Mouse (Mus musculus) stomach, embryonic 15.5 days (tissue): ENCODE measurements around the gene Cyp2d9. TPM values are rescaled to one million over a fixed set of nuclear protein-coding genes. Genes with fewer than 3 reads are reported as not detected.
"Not testable (repeated sequence)": the region's sequence is repeated elsewhere in the genome, so short reads cannot be mapped to it uniquely, and the experiment has no call there.

Source experiments
- ATAC-seq: fragments of 200-750 bp; cut with Nextera tagmentation; 2 replicates; pipeline ENCODE4 v1.8.0; 2017; ENCODE audit warnings: low read depth, moderate number of reproducible peaks, moderate TSS enrichment; ENCODE audit not compliant: insufficient read depth, low FRiP score
- H3K27ac ChIP-seq: fragments of 300-500 bp; sonication (generic); 2 replicates; pipeline ENCODE4 v1.5.1; 2015; ENCODE audit warnings: mild to moderate bottlenecking, inconsistent platforms
- H3K27me3 ChIP-seq: fragments of 300-500 bp; sonication (generic); replicated peaks from 2 replicates; pipeline ENCODE4 v1.6.1; 2015; ENCODE audit warnings: inconsistent platforms
- H3K36me3 ChIP-seq: fragments of 300-500 bp; sonication (generic); 2 replicates; pipeline ENCODE4 v1.6.1; 2015; ENCODE audit warnings: inconsistent platforms
- H3K4me1 ChIP-seq: fragments of 300-500 bp; sonication (generic); 2 replicates; pipeline ENCODE4 v1.6.1; 2015; ENCODE audit warnings: inconsistent platforms
- H3K4me2 ChIP-seq: fragments of 300-500 bp; sonication (generic); 2 replicates; pipeline ENCODE4 v1.6.1; 2015; ENCODE audit warnings: mild to moderate bottlenecking, inconsistent platforms
- H3K4me3 ChIP-seq: fragments of 300-500 bp; sonication (generic); replicated peaks from 2 replicates; pipeline ENCODE4 v1.5.1; 2015; ENCODE audit warnings: inconsistent platforms
- H3K9ac ChIP-seq: fragments of 300-500 bp; sonication (generic); 2 replicates; pipeline ENCODE4 v1.6.1; 2015; ENCODE audit warnings: inconsistent platforms
- H3K9me3 ChIP-seq: fragments of 300-500 bp; sonication (generic); 2 replicates; pipeline ENCODE4 v1.6.1; 2016; ENCODE audit warnings: inconsistent platforms
- WGBS: fragments of 180-500 bp; shearing (Covaris S2); methylation state at CpG from one replicate; pipeline ENCODE4 v1.1.7; 2015; 5-methylcytosine and 5-hydroxymethylcytosine counted together
- polyA plus RNA-seq: library from polyadenylated mRNA; unstranded; fragments of >200 nt; fragmentation: Nextera tagmentation; extraction: Ambion mirVana; gene quantifications from 2 replicates; pipeline ENCODE4 v1.2.1, GENCODE M21; 2015

Cyp2d9 gene
- polyA plus RNA-seq, 1 experiment from 2014 or later, result 0.60 TPM

GRCm38 (mm10) chr15:82416797-82417789, 16.1 kb upstream of the Cyp2d9 start:
- H3K27ac ChIP-seq, result no peak overlapping the region
- no peak overlapping the region; the same call in 1 of the 2 replicates for H3K4me3 ChIP-seq
- no peaks in the 10 kb centered on the region for H3K36me3 ChIP-seq
- no peaks in the 10 kb centered on the region for H3K9me3 ChIP-seq
- H3K4me1 ChIP-seq, result peaks cover 7% of the 10 kb centered on the region
- ATAC-seq, result peak; percentile 79
- WGBS, result 34% methylated on average over 16 of the region's 16 CpGs
- H3K4me2 ChIP-seq, result no peak overlapping the region
- H3K27me3 ChIP-seq, result no peaks in the 10 kb centered on the region
- H3K9ac ChIP-seq, result no peak overlapping the region

- Histone ChIP-seq H3K9ac (no peak overlapping the region), H3K27me3 (no peaks in the 10 kb centered on the region), H3K9me3 (no peaks in the 10 kb centered on the region), H3K4me2 (no peak overlapping the region), H3K27ac (no peak overlapping the region), H3K36me3 (no peaks in the 10 kb centered on the region), H3K4me1 (peaks cover 7% of the 10 kb centered on the region), H3K4me3 (no peak overlapping the region)
- WGBS, result 64% methylated on average over 1 of the region's 1 CpGs
- no peak for ATAC-seq
These were observed 14.6 kb upstream of the Cyp2d9 start for GRCm38 (mm10) chr15:82418616-82419015.

GRCm38 (mm10) chr15:82422935-82423334, 10.3 kb upstream of the Cyp2d9 start:
- H3K27me3 ChIP-seq, result no peaks in the 10 kb centered on the region
- no peak overlapping the region for H3K27ac ChIP-seq
- no peak overlapping the region for H3K9ac ChIP-seq
- WGBS, result 71% methylated on average over 4 of the region's 4 CpGs
- no peaks in the 10 kb centered on the region for H3K4me1 ChIP-seq
- no peaks in the 10 kb centered on the region for H3K9me3 ChIP-seq
- no peak overlapping the region for H3K4me2 ChIP-seq
- H3K36me3 ChIP-seq, result no peaks in the 10 kb centered on the region
- no peak for ATAC-seq
- H3K4me3 ChIP-seq, result no peak overlapping the region

- ATAC-seq, result no peak
- H3K4me1 ChIP-seq, result no peaks in the 10 kb centered on the region
- H3K9ac ChIP-seq, result no peak overlapping the region
- no peak overlapping the region for H3K4me2 ChIP-seq
- no peak overlapping the region for H3K27ac ChIP-seq
- 75% methylated on average over 3 of the region's 3 CpGs for WGBS
- H3K36me3 ChIP-seq, result no peaks in the 10 kb centered on the region
- H3K9me3 ChIP-seq, result no peaks in the 10 kb centered on the region
- H3K27me3 ChIP-seq, result no peaks in the 10 kb centered on the region
- H3K4me3 ChIP-seq, result no peak overlapping the region
These were observed 9.8 kb upstream of the Cyp2d9 start for GRCm38 (mm10) chr15:82423471-82423870.

- H3K27me3 ChIP-seq, result no peaks in the 10 kb centered on the region
- no peaks in the 10 kb centered on the region for H3K9me3 ChIP-seq
- no peak overlapping the region for H3K27ac ChIP-seq
- peaks cover 5% of the 10 kb centered on the region; the same call in 1 of the 2 replicates for H3K4me1 ChIP-seq
- no peaks in the 10 kb centered on the region for H3K36me3 ChIP-seq
- H3K4me3 ChIP-seq, result no peak overlapping the region
- H3K4me2 ChIP-seq, result no peak overlapping the region
- WGBS, result 90% methylated on average over 3 of the region's 3 CpGs
- no peak for ATAC-seq
- H3K9ac ChIP-seq, result no peak overlapping the region
These were observed 384 bp downstream of the Cyp2d9 start for GRCm38 (mm10) chr15:82433621-82434020.

GRCm38 (mm10) chr15:82434541-82434940, 1.3 kb downstream of the Cyp2d9 start:
- WGBS, result 94% methylated on average over 3 of the region's 3 CpGs
- Histone ChIP-seq H3K4me1 (peaks cover 5% of the 10 kb centered on the region; the same call in 1 of the 2 replicates), H3K4me3 (no peak overlapping the region), H3K36me3 (no peaks in the 10 kb centered on the region), H3K9me3 (no peaks in the 10 kb centered on the region), H3K27ac (no peak overlapping the region), H3K27me3 (no peaks in the 10 kb centered on the region), H3K9ac (no peak overlapping the region), H3K4me2 (no peak overlapping the region)
- ATAC-seq, result no peak

GRCm38 (mm10) chr15:82435011-82435410, 1.8 kb downstream of the Cyp2d9 start:
- Histone ChIP-seq H3K4me2 (no peak overlapping the region), H3K4me3 (no peak overlapping the region), H3K36me3 (no peaks in the 10 kb centered on the region), H3K9me3 (no peaks in the 10 kb centered on the region), H3K27me3 (no peaks in the 10 kb centered on the region), H3K4me1 (peaks cover 5% of the 10 kb centered on the region; the same call in 1 of the 2 replicates), H3K9ac (no peak overlapping the region), H3K27ac (no peak overlapping the region)
- ATAC-seq, result no peak
- WGBS, result 78% methylated on average over 3 of the region's 3 CpGs

- no peak overlapping the region for H3K4me2 ChIP-seq
- ATAC-seq, result no peak
- H3K9me3 ChIP-seq, result no peaks in the 10 kb centered on the region
- no peaks in the 10 kb centered on the region for H3K27me3 ChIP-seq
- H3K4me3 ChIP-seq, result no peak overlapping the region
- H3K4me1 ChIP-seq, result peaks cover 5% of the 10 kb centered on the region; the same call in 1 of the 2 replicates
- no peaks in the 10 kb centered on the region for H3K36me3 ChIP-seq
- H3K9ac ChIP-seq, result no peak overlapping the region
- 82% methylated on average over 2 of the region's 2 CpGs for WGBS
- H3K27ac ChIP-seq, result no peak overlapping the region
These were observed 2.4 kb downstream of the Cyp2d9 start for GRCm38 (mm10) chr15:82435606-82436005.

- Histone ChIP-seq H3K27ac (no peak overlapping the region), H3K9ac (no peak overlapping the region), H3K4me2 (no peak overlapping the region), H3K27me3 (no peaks in the 10 kb centered on the region), H3K36me3 (no peaks in the 10 kb centered on the region), H3K9me3 (no peaks in the 10 kb centered on the region), H3K4me1 (peaks cover 5% of the 10 kb centered on the region; the same call in 1 of the 2 replicates), H3K4me3 (no peak overlapping the region)
- 60% methylated on average over 5 of the region's 5 CpGs for WGBS
- peak; percentile 39; the same call in 1 of the 2 replicates for ATAC-seq
These were observed 4.9 kb downstream of the Cyp2d9 start for GRCm38 (mm10) chr15:82437975-82438617.

- H3K27me3 ChIP-seq, result no peaks in the 10 kb centered on the region
- no peaks in the 10 kb centered on the region for H3K9me3 ChIP-seq
- no peak overlapping the region for H3K4me3 ChIP-seq
- H3K27ac ChIP-seq, result no peak overlapping the region
- 81% methylated on average over 3 of the region's 3 CpGs for WGBS
- no peak overlapping the region for H3K9ac ChIP-seq
- no peaks in the 10 kb centered on the region for H3K4me1 ChIP-seq
- no peak overlapping the region for H3K4me2 ChIP-seq
- H3K36me3 ChIP-seq, result no peaks in the 10 kb centered on the region
- no peak for ATAC-seq
These were observed 10.4 kb downstream of the Cyp2d9 start for GRCm38 (mm10) chr15:82443658-82444057.

- Histone ChIP-seq H3K4me3 (no peak overlapping the region), H3K9me3 (no peaks in the 10 kb centered on the region), H3K36me3 (no peaks in the 10 kb centered on the region), H3K4me1 (no peaks in the 10 kb centered on the region), H3K27me3 (no peaks in the 10 kb centered on the region), H3K27ac (no peak overlapping the region), H3K9ac (no peak overlapping the region), H3K4me2 (no peak overlapping the region)
- ATAC-seq, result no peak
- WGBS, result 88% methylated on average over 8 of the region's 8 CpGs
These were observed 12.0 kb downstream of the Cyp2d9 start for GRCm38 (mm10) chr15:82445196-82445595.

GRCm38 (mm10) chr15:82450045-82450444, 16.8 kb downstream of the Cyp2d9 start:
- ATAC-seq, H3K27ac ChIP-seq, H3K27me3 ChIP-seq, H3K4me2 ChIP-seq, H3K36me3 ChIP-seq, H3K9ac ChIP-seq, H3K4me1 ChIP-seq, H3K4me3 ChIP-seq, H3K9me3 ChIP-seq: not testable (repeated sequence)
- WGBS, result 55% methylated on average over 2 of the region's 2 CpGs
